8 mouse cellular contexts compared by ENCODE assay signal in the genomic region with DNA sequence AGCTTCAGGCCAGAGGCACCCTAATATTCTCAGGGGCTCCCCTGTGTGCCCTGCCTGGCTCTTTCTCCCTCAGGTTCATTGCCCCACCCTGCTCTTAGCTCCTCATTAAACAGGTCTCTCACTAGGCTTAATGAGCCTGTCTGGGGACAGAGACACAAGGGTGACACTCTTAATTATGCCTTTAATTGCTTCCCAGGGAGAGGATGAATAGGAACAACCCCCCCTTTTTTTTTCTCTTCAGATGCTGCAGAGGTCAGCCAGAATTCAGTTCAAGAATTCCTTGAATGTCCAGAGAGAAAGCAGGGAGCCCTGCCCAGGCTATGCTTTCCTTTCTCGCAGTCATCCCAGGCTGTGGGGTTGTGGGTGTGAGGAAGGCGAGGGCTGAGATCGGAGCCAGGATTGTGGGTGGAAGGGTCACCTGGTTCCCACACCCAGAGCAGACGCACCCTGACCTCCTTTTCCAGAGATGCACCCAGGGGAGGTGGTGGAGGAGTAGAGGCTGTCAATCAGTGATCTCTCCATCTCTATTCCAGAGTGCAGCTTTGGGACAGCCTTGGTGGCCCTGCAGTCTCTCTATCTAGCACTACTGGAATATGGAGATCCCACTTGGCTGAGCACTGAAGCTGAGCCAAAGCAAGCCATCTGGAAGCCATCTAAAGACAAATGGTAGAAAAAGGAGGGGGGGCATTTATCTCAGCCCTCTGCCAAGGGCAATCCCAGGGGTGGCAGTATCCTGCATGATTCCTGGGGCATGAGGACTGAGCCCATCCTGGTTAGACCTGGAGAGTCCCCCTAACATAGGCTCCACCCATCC. TPM values are rescaled to one million over a fixed set of nuclear protein-coding genes. Genes with fewer than 3 reads are reported as not detected.
DNase-seq lines count a peak whose midpoint lies in the region; ATAC-seq and TF ChIP-seq lines count a peak whose summit lies in the region.

No protein-coding gene starts in this region.

- no peak overlapping the region for H3K9ac ChIP-seq in lung, embryonic 15.5 days
- no peak overlapping the region for H3K9ac ChIP-seq in forebrain, postnatal 0 days
- no peak overlapping the region for H3K9ac ChIP-seq in intestine, embryonic 16.5 days (ENCODE audit: low read depth, low read length)
- H3K9ac ChIP-seq in stomach, embryonic 15.5 days: no peak overlapping the region

- peaks cover 51% of the 10 kb centered on the region for H3K4me1 ChIP-seq in lung, embryonic 15.5 days
- H3K4me1 ChIP-seq in forebrain, postnatal 0 days (ENCODE audit: insufficient read depth): peaks cover 5% of the 10 kb centered on the region; the same call in 1 of the 2 replicates
- H3K4me1 ChIP-seq in intestine, embryonic 16.5 days (ENCODE audit: control insufficient read depth, insufficient read depth, low read length): peaks cover 31% of the 10 kb centered on the region
- H3K4me1 ChIP-seq in stomach, embryonic 15.5 days: peaks cover 18% of the 10 kb centered on the region

- WGBS in lung, embryonic 15.5 days: 77% methylated on average over 4 of the region's 4 CpGs
- 53% methylated on average over 4 of the region's 4 CpGs for WGBS in forebrain, postnatal 0 days
- 80% methylated on average over 4 of the region's 4 CpGs for WGBS in intestine, embryonic 16.5 days
- WGBS in stomach, embryonic 15.5 days: 73% methylated on average over 4 of the region's 4 CpGs

- H3K36me3 ChIP-seq in lung, embryonic 15.5 days: peaks cover 42% of the 10 kb centered on the region
- H3K36me3 ChIP-seq in forebrain, postnatal 0 days (ENCODE audit: insufficient read depth): peaks cover 33% of the 10 kb centered on the region
- peaks cover 28% of the 10 kb centered on the region for H3K36me3 ChIP-seq in intestine, embryonic 16.5 days (ENCODE audit: control insufficient read depth, insufficient read depth, low read length)
- H3K36me3 ChIP-seq in stomach, embryonic 15.5 days: peaks cover 33% of the 10 kb centered on the region

- no peak overlapping the region for H3K4me2 ChIP-seq in lung, embryonic 15.5 days
- H3K4me2 ChIP-seq in forebrain, postnatal 0 days (ENCODE audit: low read depth): no peak overlapping the region
- no peak overlapping the region for H3K4me2 ChIP-seq in intestine, embryonic 16.5 days (ENCODE audit: low read depth, low read length)
- no peak overlapping the region for H3K4me2 ChIP-seq in stomach, embryonic 15.5 days

- ATAC-seq in lung, embryonic 15.5 days (ENCODE audit: borderline replicate concordance, extremely low read depth, low FRiP score, low TSS enrichment): 0 out of 2 replicates have a peak, but pooled peaks have one; percentile 9
- ATAC-seq in forebrain, postnatal 0 days: peak; percentile 38; the same call in 1 of the 2 replicates
- peak; percentile 43 for ATAC-seq in intestine, embryonic 16.5 days
- ATAC-seq in stomach, embryonic 15.5 days (ENCODE audit: insufficient read depth, low FRiP score, low read depth): peak; percentile 27; the same call in 1 of the 2 replicates

- no peak overlapping the region for H3K4me3 ChIP-seq in lung, embryonic 15.5 days
- no peak overlapping the region for H3K4me3 ChIP-seq in forebrain, postnatal 0 days (ENCODE audit: low read depth, low read length)
- H3K4me3 ChIP-seq in intestine, embryonic 16.5 days (ENCODE audit: low read length): no peak overlapping the region
- no peak overlapping the region for H3K4me3 ChIP-seq in stomach, embryonic 15.5 days (replicated peaks)

- no peaks in the 10 kb centered on the region for H3K27me3 ChIP-seq in lung, embryonic 15.5 days
- H3K27me3 ChIP-seq in forebrain, postnatal 0 days (ENCODE audit: insufficient read depth, low read length): no peaks in the 10 kb centered on the region
- no peaks in the 10 kb centered on the region for H3K27me3 ChIP-seq in intestine, embryonic 16.5 days (replicated peaks; ENCODE audit: control insufficient read depth, insufficient read depth, low read length)
- H3K27me3 ChIP-seq in stomach, embryonic 15.5 days (replicated peaks): no peaks in the 10 kb centered on the region

- no peaks in the 10 kb centered on the region for H3K9me3 ChIP-seq in lung, embryonic 15.5 days
- no peaks in the 10 kb centered on the region for H3K9me3 ChIP-seq in forebrain, postnatal 0 days (ENCODE audit: low read length)
- H3K9me3 ChIP-seq in intestine, embryonic 16.5 days (ENCODE audit: control insufficient read depth, low read length): no peaks in the 10 kb centered on the region
- no peaks in the 10 kb centered on the region for H3K9me3 ChIP-seq in stomach, embryonic 15.5 days

- no peak for TF ChIP-seq CTCF in forebrain, postnatal 0 days (IDR thresholded peaks at IDR 0.05; ENCODE audit: low read depth)

- DNase-seq in lung, postnatal 14 days: no peak
- DNase-seq in forebrain, postnatal 0 days: peak; percentile 49
- DNase-seq in embryo, embryonic 10 days (ENCODE audit: low spot score): no peak
- no peak for DNase-seq in spleen, adult 12 weeks (ENCODE audit: low spot score)
- DNase-seq in layer of hippocampus, postnatal 10 days (ENCODE audit: low spot score in 2 of 2): no peak

- peak overlapping the region; percentile 33 for H3K27ac ChIP-seq in lung, embryonic 15.5 days
- H3K27ac ChIP-seq in forebrain, postnatal 0 days (ENCODE audit: low read depth, low read length): no peak overlapping the region
- peak overlapping the region; percentile 9; the same call in 1 of the 2 replicates for H3K27ac ChIP-seq in intestine, embryonic 16.5 days (ENCODE audit: low read length)
- H3K27ac ChIP-seq in stomach, embryonic 15.5 days: 0 out of 2 replicates have a peak overlapping the region, but pooled peaks have one; percentile 36

RNA-seq across cellular contexts. Expression of gene Cpsf4l, which starts 15.6 kb away (rescaled TPM):
- polyA plus RNA-seq in lung, embryonic 15.5 days (2015; fragmentation: Nextera tagmentation; extraction: Ambion mirVana): 0.57 and 2.7 TPM in 2 replicates
- not detected in 2 replicates for total RNA-seq in forebrain, postnatal 0 days (2014; rRNA removed)
- 0.10 and 0.30 TPM in 2 replicates for polyA plus RNA-seq in forebrain, postnatal 0 days (2015; fragmentation: Nextera tagmentation; extraction: Ambion mirVana)
- polyA plus RNA-seq in intestine, embryonic 16.5 days (2015; fragmentation: Nextera tagmentation; extraction: Ambion mirVana): 0.12 and 0.33 TPM in 2 replicates
- polyA plus RNA-seq in stomach, embryonic 15.5 days (2015; fragmentation: Nextera tagmentation; extraction: Ambion mirVana): 0.23 and 0.42 TPM in 2 replicates
- total RNA-seq in layer of hippocampus, postnatal 10 days (2021): not detected

RNA-seq across cellular contexts. Expression of gene Cdc42ep4, which starts 26.2 kb away (rescaled TPM):
- polyA plus RNA-seq in lung, embryonic 15.5 days (2015; fragmentation: Nextera tagmentation; extraction: Ambion mirVana): 122 TPM in 2 replicates
- total RNA-seq in forebrain, postnatal 0 days (2014; rRNA removed): 86.6 and 102 TPM in 2 replicates
- 75.4 and 81.0 TPM in 2 replicates for polyA plus RNA-seq in forebrain, postnatal 0 days (2015; fragmentation: Nextera tagmentation; extraction: Ambion mirVana)
- 59.0 and 60.3 TPM in 2 replicates for polyA plus RNA-seq in intestine, embryonic 16.5 days (2015; fragmentation: Nextera tagmentation; extraction: Ambion mirVana)
- polyA plus RNA-seq in stomach, embryonic 15.5 days (2015; fragmentation: Nextera tagmentation; extraction: Ambion mirVana): 51.6 and 59.6 TPM in 2 replicates
- 10 to 100 TPM; 43.2 to 47.6 TPM for total RNA-seq in layer of hippocampus, postnatal 10 days (2021)

RNA-seq across cellular contexts. Expression of gene D11Wsu47e, which starts 41.2 kb away (rescaled TPM):
- polyA plus RNA-seq in lung, embryonic 15.5 days (2015; fragmentation: Nextera tagmentation; extraction: Ambion mirVana): 19.7 and 20.6 TPM in 2 replicates
- 34.2 and 36.7 TPM in 2 replicates for total RNA-seq in forebrain, postnatal 0 days (2014; rRNA removed)
- 23.4 and 25.7 TPM in 2 replicates for polyA plus RNA-seq in forebrain, postnatal 0 days (2015; fragmentation: Nextera tagmentation; extraction: Ambion mirVana)
- 13.8 and 14.5 TPM in 2 replicates for polyA plus RNA-seq in intestine, embryonic 16.5 days (2015; fragmentation: Nextera tagmentation; extraction: Ambion mirVana)
- 20.0 and 20.7 TPM in 2 replicates for polyA plus RNA-seq in stomach, embryonic 15.5 days (2015; fragmentation: Nextera tagmentation; extraction: Ambion mirVana)
- 10 to 100 TPM; 13.3 to 15.4 TPM for total RNA-seq in layer of hippocampus, postnatal 10 days (2021)

RNA-seq across cellular contexts. Expression of gene Fam104a, which starts 41.5 kb away (rescaled TPM):
- 43.7 and 44.6 TPM in 2 replicates for polyA plus RNA-seq in lung, embryonic 15.5 days (2015; fragmentation: Nextera tagmentation; extraction: Ambion mirVana)
- 37.6 and 38.7 TPM in 2 replicates for total RNA-seq in forebrain, postnatal 0 days (2014; rRNA removed)
- 54.7 and 58.9 TPM in 2 replicates for polyA plus RNA-seq in forebrain, postnatal 0 days (2015; fragmentation: Nextera tagmentation; extraction: Ambion mirVana)
- 40.5 and 41.7 TPM in 2 replicates for polyA plus RNA-seq in intestine, embryonic 16.5 days (2015; fragmentation: Nextera tagmentation; extraction: Ambion mirVana)
- 43.8 and 49.8 TPM in 2 replicates for polyA plus RNA-seq in stomach, embryonic 15.5 days (2015; fragmentation: Nextera tagmentation; extraction: Ambion mirVana)
- total RNA-seq in layer of hippocampus, postnatal 10 days (2021): 10 to 100 TPM; 22.6 to 24.9 TPM
